ENCODE assay signal across 10 mouse cellular contexts in the genomic region with DNA sequence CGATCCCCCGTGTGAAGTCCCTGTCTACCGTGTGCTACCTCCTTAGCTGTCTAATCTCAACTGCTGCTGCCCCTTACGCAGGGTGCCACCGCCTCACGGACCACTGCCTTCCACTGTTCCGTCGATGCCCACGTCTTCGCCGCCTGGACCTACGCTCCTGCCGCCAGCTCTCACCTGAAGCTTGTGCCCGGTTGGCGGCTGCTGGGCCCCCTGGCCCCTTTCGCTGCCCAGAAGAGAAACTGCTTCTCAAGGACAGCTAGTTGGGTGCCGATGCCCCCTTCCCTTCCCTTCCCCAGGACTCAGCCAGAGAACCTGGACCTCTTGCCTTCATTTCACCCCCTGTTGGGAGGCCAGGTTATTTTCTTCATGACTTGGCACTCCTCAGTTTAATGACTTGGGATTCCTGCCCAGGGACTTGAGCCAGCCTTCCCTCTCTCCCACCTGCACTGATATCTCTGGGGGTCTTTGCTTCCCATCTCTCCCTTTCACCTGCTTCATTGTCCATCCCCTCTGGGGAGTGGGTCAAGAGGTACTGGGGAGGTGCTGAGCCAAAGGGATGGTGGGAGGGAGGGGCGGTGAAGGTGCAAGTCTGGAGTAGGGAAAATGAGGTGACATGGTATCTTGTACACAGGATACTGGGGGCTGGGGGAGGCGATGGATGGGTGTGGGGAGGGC. TPM values are rescaled to one million over a fixed set of nuclear protein-coding genes. Genes with fewer than 3 reads are reported as not detected.
A peak's percentile ranks its signal among the peaks of the same experiment; 100 is the strongest.
DNase-seq lines count a peak whose midpoint lies in the region; ATAC-seq and TF ChIP-seq lines count a peak whose summit lies in the region.
"Had no signal": no experiment of that assay in that cellular context is flagged by ENCODE, and none has a peak within 500 bp of the region (broad histone marks: within the 10 kb centered on the region; RNA-seq: fewer than 3 reads in every experiment).

No protein-coding gene starts in this region.

- WGBS in kidney, embryonic 14.5 days = 93% methylated on average over 19 of the region's 19 CpGs
- WGBS in bone marrow, adult 2 months = 81% methylated on average over 19 of the region's 19 CpGs
- 93% methylated on average over 19 of the region's 19 CpGs for WGBS in limb, embryonic 12.5 days

- peak; percentile 36 for DNase-seq in adrenal gland, adult 8-10 months
- DNase-seq in adrenal gland, postnatal 4 days (ENCODE audit: low spot score in 2 of 2) = no peak
- DNase-seq in kidney, postnatal 10 days = peak; percentile 26
- DNase-seq in adrenal gland, postnatal 10 days = no peak
- DNase-seq in thymus, adult 18-20 months = no peak
- DNase-seq: lung, postnatal 4 days had no signal

- H3K27me3 ChIP-seq in kidney, embryonic 14.5 days (ENCODE audit: control insufficient read depth, insufficient read depth, low read length) = no peaks in the 10 kb centered on the region
- H3K27me3 ChIP-seq in limb, embryonic 12.5 days = no peaks in the 10 kb centered on the region

- no peaks in the 10 kb centered on the region for H3K9me3 ChIP-seq in kidney, embryonic 14.5 days (ENCODE audit: control insufficient read depth, low read length)
- H3K9me3 ChIP-seq in limb, embryonic 12.5 days = no peaks in the 10 kb centered on the region

- H3K4me3 ChIP-seq in kidney, embryonic 14.5 days (ENCODE audit: low read length) = no peak overlapping the region
- H3K4me3 ChIP-seq in bone marrow, adult 2 months (replicated peaks; ENCODE audit: control insufficient read depth, low read depth, low read length) = peak overlapping the region; percentile 56
- no peak overlapping the region for H3K4me3 ChIP-seq in limb, embryonic 12.5 days (replicated peaks)

- no peak for TF ChIP-seq CTCF in bone marrow, adult 2 months (IDR thresholded peaks at IDR 0.05; ENCODE audit: control insufficient read depth, insufficient read depth, low read length)

- no peak overlapping the region for H3K9ac ChIP-seq in kidney, embryonic 14.5 days (ENCODE audit: low read depth, low read length)
- H3K9ac ChIP-seq in limb, embryonic 12.5 days (replicated peaks) = no peak overlapping the region

- TF ChIP-seq POLR2A in bone marrow, adult 2 months (IDR thresholded peaks at IDR 0.05; ENCODE audit: borderline replicate concordance, control insufficient read depth, low read depth, low read length) = no peak

- peaks cover 16% of the 10 kb centered on the region for H3K4me1 ChIP-seq in kidney, embryonic 14.5 days (ENCODE audit: control insufficient read depth, insufficient read depth, low read length)
- H3K4me1 ChIP-seq in bone marrow, adult 2 months (ENCODE audit: control insufficient read depth, insufficient read depth, low read length) = peaks cover 3% of the 10 kb centered on the region; the same call in 1 of the 2 replicates
- peaks cover 29% of the 10 kb centered on the region for H3K4me1 ChIP-seq in limb, embryonic 12.5 days (replicated peaks)

- H3K27ac ChIP-seq in kidney, embryonic 14.5 days (ENCODE audit: low read depth, low read length) = no peak overlapping the region
- peak overlapping the region; percentile 88 for H3K27ac ChIP-seq in bone marrow, adult 2 months (ENCODE audit: control insufficient read depth, insufficient read depth, low read depth, low read length, poor library complexity)
- H3K27ac ChIP-seq in limb, embryonic 12.5 days = peak overlapping the region; percentile 96; the same call in 1 of the 2 replicates

- ATAC-seq in kidney, embryonic 14.5 days (ENCODE audit: low FRiP score, low TSS enrichment) = no peak
- ATAC-seq in limb, embryonic 12.5 days (ENCODE audit: insufficient number of reproducible peaks, insufficient read depth, low FRiP score, low TSS enrichment, low read depth) = no peak

- peaks cover 52% of the 10 kb centered on the region for H3K36me3 ChIP-seq in kidney, embryonic 14.5 days (ENCODE audit: control insufficient read depth, insufficient read depth, low read length)
- H3K36me3 ChIP-seq in limb, embryonic 12.5 days = peaks cover 56% of the 10 kb centered on the region

- H3K4me2 ChIP-seq in kidney, embryonic 14.5 days (replicated peaks; ENCODE audit: low read depth, low read length) = no peak overlapping the region
- no peak overlapping the region for H3K4me2 ChIP-seq in limb, embryonic 12.5 days

RNA-seq across cellular contexts. Expression of gene Orai3, which starts 1.8 kb away (rescaled TPM):
- 10 to 100 TPM; 30.1 to 37.2 (median 35.0) TPM for total RNA-seq in adrenal gland, adult 8-10 months (2022)
- 10 to 100 TPM; 26.7 to 28.9 TPM for total RNA-seq in adrenal gland, postnatal 4 days (2021)
- polyA plus RNA-seq in kidney, embryonic 14.5 days (2014; fragmentation: Nextera tagmentation; extraction: Ambion mirVana) = 12.9 and 19.7 TPM in 2 replicates
- polyA plus RNA-seq in bone marrow, adult 2 months (2011; ENCODE audit: insufficient read depth, insufficient read length, low replicate concordance, missing spikeins) = 7.6 and 14.6 TPM in 2 replicates
- polyA plus RNA-seq in limb, embryonic 12.5 days (2016; fragmentation: Nextera tagmentation; extraction: Ambion mirVana) = 15.2 and 15.4 TPM in 2 replicates
- 10 to 100 TPM; 31.5 to 32.0 TPM for total RNA-seq in adrenal gland, postnatal 10 days (2021)

RNA-seq across cellular contexts. Expression of gene Setd1a, which starts 8.7 kb away (rescaled TPM):
- total RNA-seq in adrenal gland, adult 8-10 months (2022) = 10 to 100 TPM; 39.6 to 54.6 (median 45.7) TPM
- total RNA-seq in adrenal gland, postnatal 4 days (2021) = 10 to 100 TPM; 63.9 to 64.9 TPM
- polyA plus RNA-seq in kidney, embryonic 14.5 days (2014; fragmentation: Nextera tagmentation; extraction: Ambion mirVana) = 32.6 and 34.7 TPM in 2 replicates
- 24.2 and 36.3 TPM in 2 replicates for polyA plus RNA-seq in bone marrow, adult 2 months (2011; ENCODE audit: insufficient read depth, insufficient read length, low replicate concordance, missing spikeins)
- 24.7 and 25.2 TPM in 2 replicates for polyA plus RNA-seq in limb, embryonic 12.5 days (2016; fragmentation: Nextera tagmentation; extraction: Ambion mirVana)
- total RNA-seq in adrenal gland, postnatal 10 days (2021) = 10 to 100 TPM; 35.9 to 46.6 TPM

RNA-seq across cellular contexts. Expression of gene Gm49388, which starts 17.6 kb away (rescaled TPM):
- total RNA-seq in adrenal gland, adult 8-10 months (2022) = 1 to 10 TPM; 4.2 to 8.9 (median 5.8) TPM
- 1 to 10 TPM; 6.2 to 8.1 TPM for total RNA-seq in adrenal gland, postnatal 4 days (2021)
- not detected in 2 replicates for polyA plus RNA-seq in kidney, embryonic 14.5 days (2014; fragmentation: Nextera tagmentation; extraction: Ambion mirVana)
- 0.75 TPM in 1 of 2 replicates, not detected in the other for polyA plus RNA-seq in bone marrow, adult 2 months (2011; ENCODE audit: insufficient read depth, insufficient read length, low replicate concordance, missing spikeins)
- not detected in 2 replicates for polyA plus RNA-seq in limb, embryonic 12.5 days (2016; fragmentation: Nextera tagmentation; extraction: Ambion mirVana)
- 1 to 10 TPM; 4.7 to 5.6 TPM for total RNA-seq in adrenal gland, postnatal 10 days (2021)
- polyA plus RNA-seq: large intestine, adult 2 months had no signal

RNA-seq across cellular contexts. Expression of gene Fbxl19, which starts 23.5 kb away (rescaled TPM):
- 10 to 100 TPM; 13.5 to 18.6 (median 16.5) TPM for total RNA-seq in adrenal gland, adult 8-10 months (2022)
- 10 to 100 TPM; 24.6 to 26.0 TPM for total RNA-seq in adrenal gland, postnatal 4 days (2021)
- 6.2 and 10.0 TPM in 2 replicates for polyA plus RNA-seq in kidney, embryonic 14.5 days (2014; fragmentation: Nextera tagmentation; extraction: Ambion mirVana)
- polyA plus RNA-seq in bone marrow, adult 2 months (2011; ENCODE audit: insufficient read depth, insufficient read length, low replicate concordance, missing spikeins) = 18.8 and 23.0 TPM in 2 replicates
- polyA plus RNA-seq in limb, embryonic 12.5 days (2016; fragmentation: Nextera tagmentation; extraction: Ambion mirVana) = 9.0 and 10.5 TPM in 2 replicates
- 10 to 100 TPM; 12.3 to 18.5 TPM for total RNA-seq in adrenal gland, postnatal 10 days (2021)

RNA-seq across cellular contexts. Expression of gene Hsd3b7, which starts 32.6 kb away (rescaled TPM):
- 10 to 100 TPM; 33.8 to 44.9 (median 41.5) TPM for total RNA-seq in adrenal gland, adult 8-10 months (2022)
- total RNA-seq in adrenal gland, postnatal 4 days (2021) = 10 to 100 TPM; 36.9 to 49.1 TPM
- polyA plus RNA-seq in kidney, embryonic 14.5 days (2014; fragmentation: Nextera tagmentation; extraction: Ambion mirVana) = 18.0 and 18.7 TPM in 2 replicates
- polyA plus RNA-seq in bone marrow, adult 2 months (2011; ENCODE audit: insufficient read depth, insufficient read length, low replicate concordance, missing spikeins) = 13.3 and 23.4 TPM in 2 replicates
- 9.5 and 9.8 TPM in 2 replicates for polyA plus RNA-seq in limb, embryonic 12.5 days (2016; fragmentation: Nextera tagmentation; extraction: Ambion mirVana)
- total RNA-seq in adrenal gland, postnatal 10 days (2021) = 10 to 100 TPM; 57.1 to 73.1 TPM

Comparison
In these comparisons a context has a peak if more than half of its experiments do, and no peak if none do; other contexts are left out.
1. DNase-seq: peak in adrenal gland, adult 8-10 months (single experiment) and kidney, postnatal 10 days (single experiment); none in adrenal gland, postnatal 4 days (0 of 2), adrenal gland, postnatal 10 days (single experiment) and thymus, adult 18-20 months (0 of 2).